Mouse (Mus musculus) olfactory bulb, adult 2 months (tissue): ENCODE data around the gene Sec61a2.

ENCODE experiments used
- CTCF ChIP-seq: fragments of 200-500 bp; IDR thresholded peaks from 2 replicates; pipeline ENCODE4 v1.5.1; 2012; ENCODE audit warnings: low read depth, mild to moderate bottlenecking, low read length, moderate library complexity; ENCODE audit not compliant: insufficient read depth
- POLR2A ChIP-seq: fragments of 200-500 bp; IDR thresholded peaks from 2 replicates; pipeline ENCODE4 v1.6.1; 2012; ENCODE audit warnings: mild to moderate bottlenecking, low read depth, low read length, moderate library complexity; ENCODE audit not compliant: insufficient read depth

DNA sequence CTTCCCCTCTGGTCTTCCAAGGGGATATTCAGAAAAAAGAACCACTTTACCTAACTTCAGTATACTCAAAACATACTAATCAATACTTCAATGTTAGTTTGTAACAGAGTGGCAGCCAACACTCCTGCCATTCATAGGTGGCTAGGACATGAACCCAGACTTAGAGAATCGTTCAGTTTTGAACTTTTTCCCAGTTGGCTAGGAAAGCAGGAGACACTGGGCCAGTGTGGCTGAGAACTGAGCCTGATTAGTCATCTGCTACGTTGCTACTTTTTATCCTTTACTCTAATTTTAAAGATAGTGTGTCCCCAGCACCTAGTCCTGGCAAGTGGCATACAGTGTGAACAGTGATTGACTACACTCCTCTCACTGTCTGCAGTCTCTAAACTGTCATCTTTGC is 27.6 kb downstream of the Sec61a2 start:
- TF ChIP-seq POLR2A (no peak), CTCF (no peak)
